Mouse (Mus musculus) kidney, adult 8-10 months (tissue): ENCODE results near the gene D1Ertd622e.

Experiments
- DNase-seq, 2 experiments: peaks; one replicate each; pipeline ENCODE4 v3.0.0; 2022

The D1Ertd622e gene

DNA sequence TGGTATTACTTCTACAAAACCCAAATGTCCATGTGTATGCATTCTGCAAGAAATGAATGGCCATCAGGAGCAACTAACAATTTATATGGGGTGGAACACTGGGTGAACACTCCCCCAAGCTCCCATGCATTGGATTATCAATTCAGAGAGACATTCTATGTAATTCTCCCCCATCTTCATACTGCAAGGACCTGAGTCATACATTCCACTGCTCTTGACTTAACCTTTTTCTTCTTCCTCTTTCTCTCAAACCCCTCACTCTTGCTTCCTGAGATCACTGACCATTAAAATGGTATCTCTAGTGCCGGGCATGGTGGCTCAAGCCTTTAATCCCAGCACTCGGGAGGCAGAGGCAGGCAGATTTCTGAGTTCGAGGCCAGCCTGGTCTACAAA, 83.9 kb downstream of the D1Ertd622e start:
- no peak for DNase-seq

DNA sequence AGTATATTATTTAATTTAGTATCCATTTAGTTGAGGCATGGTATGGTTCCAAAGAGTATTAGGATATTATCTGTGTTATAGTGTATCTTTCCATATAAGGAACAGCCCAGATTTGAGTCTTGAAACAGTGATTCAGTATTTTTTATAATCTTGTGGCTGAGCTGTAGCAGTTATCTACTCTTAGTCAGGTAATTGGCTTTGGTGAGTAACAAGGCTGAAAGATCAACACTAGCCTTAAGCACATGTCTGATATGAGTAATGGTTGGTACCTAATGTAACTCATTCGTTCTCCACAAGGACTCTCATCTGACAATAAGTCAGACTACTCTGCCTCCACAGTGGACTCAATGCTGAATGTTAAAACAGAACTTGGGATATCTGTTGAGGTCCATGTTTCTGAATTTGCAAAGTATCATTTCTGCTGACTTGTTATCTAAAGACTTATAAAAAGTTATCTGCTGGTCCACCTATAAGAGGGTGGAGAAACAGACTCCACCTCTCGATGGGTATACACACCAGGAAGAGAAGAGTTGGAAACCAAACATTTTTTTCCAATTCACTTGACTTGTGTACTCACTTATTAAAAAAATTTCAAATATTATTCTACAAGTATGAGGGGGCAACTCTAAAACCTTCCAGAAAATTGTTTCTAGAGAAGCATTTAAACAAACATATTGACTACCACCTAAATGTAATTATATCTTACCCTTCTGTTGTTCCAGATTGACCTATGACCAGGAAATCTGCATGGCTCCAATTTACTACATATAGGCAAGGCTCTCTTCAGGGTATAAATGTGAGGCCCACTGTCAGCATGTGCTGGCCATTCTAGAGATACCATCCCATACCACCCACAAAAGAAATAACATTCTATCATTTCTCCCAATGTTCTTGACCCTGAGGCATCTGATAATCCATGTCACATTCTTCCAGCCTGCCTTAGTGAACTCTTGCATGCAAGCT, 84.5 kb downstream of the D1Ertd622e start:
- DNase-seq: no peak

DNA sequence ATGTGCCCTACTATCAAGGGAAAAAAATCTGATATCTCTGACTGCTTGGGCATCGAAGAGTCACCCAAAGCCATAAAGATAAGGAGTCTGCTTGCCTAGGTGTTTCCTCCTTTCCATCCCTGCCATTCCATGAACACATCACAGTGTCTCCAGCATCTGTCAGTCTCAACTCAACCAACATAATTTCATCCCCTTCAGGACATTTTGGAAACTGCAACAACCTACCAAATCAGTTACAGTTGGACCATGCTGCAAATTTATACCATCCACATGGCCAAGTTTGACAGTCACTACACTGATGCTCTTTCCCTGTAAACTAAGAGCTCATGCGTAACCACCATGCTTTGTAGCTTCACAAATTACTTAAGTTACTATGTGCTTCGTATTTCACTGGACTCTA, 85.3 kb downstream of the D1Ertd622e start:
- DNase-seq: no peak

DNA sequence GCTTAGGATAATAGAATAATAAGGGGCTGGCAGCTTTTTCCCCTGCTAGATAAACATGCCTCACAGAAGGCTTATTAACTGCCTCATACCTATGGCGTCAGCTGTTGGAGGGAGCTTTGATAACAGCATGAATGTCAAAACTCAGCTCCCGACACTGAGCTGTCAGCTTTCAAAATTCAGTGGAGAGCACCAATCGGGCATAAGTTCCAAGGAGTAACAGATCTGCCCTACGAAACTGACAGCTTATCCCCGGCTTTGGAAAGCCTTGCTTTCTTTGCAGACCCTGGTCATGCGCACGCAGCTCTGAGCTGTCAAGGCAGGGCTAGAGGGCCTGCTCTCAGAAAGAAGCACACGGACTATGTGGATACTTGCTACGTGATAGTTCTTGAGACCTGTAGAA, 91.1 kb downstream of the D1Ertd622e start:
- no peak for DNase-seq

DNA sequence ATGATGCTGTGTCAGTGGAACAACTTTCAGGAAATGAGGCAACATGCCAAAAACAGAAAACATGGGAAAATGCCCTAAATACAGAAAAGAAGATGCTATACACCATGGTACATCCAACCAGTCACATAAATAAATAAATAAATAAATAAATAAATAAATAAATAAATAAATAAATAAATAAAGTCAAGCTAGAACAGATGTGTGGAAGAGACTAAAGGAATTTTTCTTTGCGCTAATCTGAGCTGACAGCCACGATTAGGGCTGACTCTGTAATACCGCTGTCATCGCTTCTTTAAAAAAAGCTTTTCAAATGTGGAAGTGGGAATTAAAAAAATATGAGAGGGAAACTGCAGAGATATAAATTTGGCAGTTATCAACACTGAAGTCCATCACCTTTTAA, 93.9 kb downstream of the D1Ertd622e start:
- no peak for DNase-seq

DNA sequence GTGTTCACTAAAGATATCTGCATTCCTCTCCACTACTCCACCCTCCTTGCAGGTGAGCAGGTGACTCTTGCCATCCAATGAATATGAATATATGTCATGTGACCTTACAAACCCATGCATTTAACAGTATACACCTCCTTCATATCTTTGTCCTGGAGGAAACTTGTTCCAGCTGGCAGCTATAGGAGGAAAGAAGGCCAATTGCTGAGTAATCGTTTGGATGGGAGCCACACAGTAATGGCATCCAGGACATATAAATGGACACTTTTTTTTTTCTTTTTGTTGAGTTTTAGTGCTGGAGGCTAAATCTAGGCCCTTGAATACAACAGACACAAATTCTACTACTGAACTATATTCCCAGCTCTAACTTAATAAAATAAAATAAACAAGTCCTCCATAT, 97.2 kb downstream of the D1Ertd622e start:
- DNase-seq: no peak

DNA sequence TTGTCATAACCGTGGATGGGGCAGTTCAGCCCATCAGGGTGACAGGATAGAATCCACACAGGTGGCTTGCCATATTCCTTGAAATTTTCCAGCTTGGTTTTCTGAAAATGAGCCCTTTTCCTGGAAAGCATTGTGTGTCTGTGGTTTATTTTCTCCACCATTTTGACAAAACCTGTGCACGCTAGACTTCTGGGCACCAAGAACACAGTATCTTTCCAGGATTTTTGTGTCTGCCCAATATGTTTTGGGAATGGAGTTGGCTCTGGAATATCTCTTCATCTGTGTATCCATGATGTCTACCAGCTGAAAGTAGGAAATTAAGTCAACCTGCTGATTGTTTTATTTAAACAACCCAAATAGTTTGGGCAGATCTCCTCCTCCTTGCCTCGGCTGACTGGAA, 99.0 kb downstream of the D1Ertd622e start:
- DNase-seq: no peak
